Mouse (Mus musculus) olfactory bulb, adult 2 months (tissue): ENCODE results near the gene Gk.

Source experiments
- CTCF ChIP-seq: fragments of 200-500 bp; IDR thresholded peaks from 2 replicates; pipeline ENCODE4 v1.5.1; 2012; ENCODE audit warnings: low read depth, mild to moderate bottlenecking, low read length, moderate library complexity; ENCODE audit not compliant: insufficient read depth
- POLR2A ChIP-seq: fragments of 200-500 bp; IDR thresholded peaks from 2 replicates; pipeline ENCODE4 v1.6.1; 2012; ENCODE audit warnings: mild to moderate bottlenecking, low read depth, low read length, moderate library complexity; ENCODE audit not compliant: insufficient read depth

DNA sequence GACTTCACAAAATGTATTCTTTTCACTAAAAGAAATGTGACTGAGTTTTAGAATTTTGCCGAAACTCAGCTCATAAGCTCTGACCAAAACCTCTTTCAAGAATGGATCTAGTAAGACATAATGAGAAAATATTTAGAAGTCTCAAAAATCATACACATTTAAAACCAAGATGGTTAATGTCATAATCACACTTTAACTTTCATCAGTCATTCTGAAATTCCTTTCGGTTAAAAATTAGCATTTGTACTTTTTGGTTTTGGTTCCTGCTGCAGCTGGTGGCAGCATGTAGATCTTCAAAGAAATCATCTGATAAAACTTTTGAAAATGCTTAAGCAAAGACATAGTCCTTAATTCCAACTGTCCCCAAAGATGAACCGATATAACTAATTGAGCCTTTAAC, 70.9 kb downstream of the Gk start:
- TF ChIP-seq CTCF: no peak
- TF ChIP-seq POLR2A: no peak
